Mouse (Mus musculus): ENCODE measurements around the gene Slc22a23. TPM values are rescaled to one million over a fixed set of nuclear protein-coding genes. Genes with fewer than 3 reads are reported as not detected.

Gene Slc22a23
- polyA plus RNA-seq, 1 experiment from 2014 or later, result 5.0 TPM

DNA sequence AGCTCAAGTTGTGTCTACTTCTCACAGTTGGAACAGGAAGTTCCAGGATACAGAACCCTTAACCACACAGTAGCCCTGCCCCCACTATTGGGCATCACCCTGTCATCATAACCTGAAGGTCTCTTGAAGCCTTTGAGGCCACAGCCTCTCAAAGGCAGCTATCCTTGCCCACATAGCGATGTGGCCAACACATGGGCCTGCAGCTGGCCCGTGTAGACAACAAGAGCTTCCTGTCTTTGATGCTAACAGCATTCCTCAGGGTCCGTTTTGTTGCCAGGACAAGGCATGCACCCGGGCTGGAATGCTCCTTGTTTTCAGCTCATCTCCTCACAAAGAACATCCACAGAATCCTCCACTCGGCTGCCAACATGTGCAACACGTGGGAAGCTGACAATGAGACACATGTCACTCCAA lies 66.7 kb downstream of the Slc22a23 start:
- Histone ChIP-seq H3K27ac (no peak overlapping the region), H3K27me3 (no peaks in the 10 kb centered on the region)

DNA sequence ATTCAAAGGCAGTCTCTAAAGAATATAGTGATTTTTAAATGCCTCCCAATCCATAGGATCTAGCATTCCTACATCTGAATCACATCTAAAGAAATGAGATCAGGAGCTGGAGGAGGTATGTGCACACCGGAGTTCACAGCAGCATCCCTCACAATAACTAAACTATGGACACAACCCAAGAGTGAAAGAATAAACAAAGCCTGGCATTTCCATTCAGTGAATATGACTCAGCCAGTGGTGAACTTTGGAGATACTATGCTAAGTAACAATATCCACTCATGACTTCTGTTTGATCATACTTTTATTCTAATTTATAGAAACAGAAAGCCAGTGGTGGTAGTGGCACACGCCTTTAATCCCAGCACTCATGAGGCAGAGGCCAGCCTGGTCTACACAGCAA lies 67.4 kb downstream of the Slc22a23 start:
- WGBS, result 93% methylated on average over 2 of the region's 2 CpGs
- Histone ChIP-seq H3K4me1 (replicated peaks) (peaks cover 4% of the 10 kb centered on the region), H3K9me3 (no peaks in the 10 kb centered on the region), H3K27ac (no peak overlapping the region), H3K36me3 (no peaks in the 10 kb centered on the region), H3K4me2 (no peak overlapping the region), H3K27me3 (no peaks in the 10 kb centered on the region), H3K9ac (replicated peaks) (no peak overlapping the region), H3K4me3 (replicated peaks) (no peak overlapping the region)
- ATAC-seq (ENCODE audit: insufficient number of reproducible peaks, insufficient read depth, low FRiP score, low TSS enrichment, low read depth), result no peak

More for the DNA sequence above, 66.7 kb downstream of the Slc22a23 start:
- Histone ChIP-seq H3K4me3 (replicated peaks) (no peak overlapping the region), H3K4me1 (replicated peaks) (no peaks in the 10 kb centered on the region), H3K9ac (replicated peaks) (no peak overlapping the region), H3K4me2 (no peak overlapping the region), H3K9me3 (no peaks in the 10 kb centered on the region), H3K36me3 (no peaks in the 10 kb centered on the region)
- WGBS, result 74% methylated on average over 6 of the region's 6 CpGs
- no peak for ATAC-seq (ENCODE audit: insufficient number of reproducible peaks, insufficient read depth, low FRiP score, low TSS enrichment, low read depth)

DNA sequence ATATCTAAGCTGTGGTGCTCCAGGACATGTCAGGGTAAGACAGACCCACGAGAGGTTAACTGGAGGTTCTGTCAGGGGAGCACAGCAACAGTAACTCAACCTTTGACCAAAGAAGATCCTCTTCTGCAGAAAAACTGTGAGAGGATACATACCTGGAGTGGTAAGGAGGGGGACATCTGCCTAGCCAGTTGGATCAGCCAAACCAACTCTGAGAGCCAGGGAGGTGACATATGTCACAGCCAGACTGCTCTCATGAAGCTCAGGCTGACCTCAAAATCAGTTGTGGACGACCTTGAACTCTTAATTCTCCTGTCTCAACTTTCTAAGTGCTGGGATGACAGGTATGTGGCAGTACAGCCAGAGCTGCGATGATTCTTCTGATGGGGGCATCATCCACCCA lies 68.0 kb downstream of the Slc22a23 start:
- ATAC-seq (ENCODE audit: insufficient number of reproducible peaks, insufficient read depth, low FRiP score, low TSS enrichment, low read depth), result no peak
- WGBS, result 76% methylated on average over 3 of the region's 3 CpGs
- Histone ChIP-seq H3K9ac (replicated peaks) (no peak overlapping the region), H3K4me1 (replicated peaks) (peaks cover 10% of the 10 kb centered on the region), H3K4me3 (replicated peaks) (no peak overlapping the region), H3K36me3 (no peaks in the 10 kb centered on the region), H3K27me3 (no peaks in the 10 kb centered on the region), H3K4me2 (no peak overlapping the region), H3K9me3 (no peaks in the 10 kb centered on the region), H3K27ac (no peak overlapping the region)

DNA sequence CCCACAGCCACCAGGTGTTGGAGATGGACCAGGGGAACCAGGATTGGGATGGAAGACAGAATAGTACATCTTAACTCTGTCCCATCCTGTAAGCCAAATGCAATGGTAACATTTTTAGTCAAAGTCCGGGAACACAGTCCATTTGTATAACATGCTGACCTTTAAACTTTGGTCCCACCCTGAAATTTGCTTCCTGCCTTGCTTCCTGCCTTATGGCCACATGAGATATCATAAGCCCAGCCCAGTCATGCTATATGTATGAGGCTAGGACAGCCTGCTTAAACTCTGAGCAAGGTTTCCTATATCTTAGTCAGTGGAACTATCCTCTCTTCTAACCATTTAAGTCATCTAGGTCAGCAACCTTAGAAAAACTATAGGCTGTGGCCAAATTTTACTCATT lies 70.1 kb downstream of the Slc22a23 start:
- Histone ChIP-seq H3K4me1 (replicated peaks) (peaks cover 19% of the 10 kb centered on the region), H3K27me3 (no peaks in the 10 kb centered on the region), H3K9ac (replicated peaks) (no peak overlapping the region), H3K36me3 (no peaks in the 10 kb centered on the region), H3K4me3 (replicated peaks) (no peak overlapping the region), H3K4me2 (no peak overlapping the region), H3K27ac (no peak overlapping the region), H3K9me3 (no peaks in the 10 kb centered on the region)
- WGBS, result 89% methylated on average over 1 of the region's 1 CpGs
- ATAC-seq (ENCODE audit: insufficient number of reproducible peaks, insufficient read depth, low FRiP score, low TSS enrichment, low read depth), result no peak

DNA sequence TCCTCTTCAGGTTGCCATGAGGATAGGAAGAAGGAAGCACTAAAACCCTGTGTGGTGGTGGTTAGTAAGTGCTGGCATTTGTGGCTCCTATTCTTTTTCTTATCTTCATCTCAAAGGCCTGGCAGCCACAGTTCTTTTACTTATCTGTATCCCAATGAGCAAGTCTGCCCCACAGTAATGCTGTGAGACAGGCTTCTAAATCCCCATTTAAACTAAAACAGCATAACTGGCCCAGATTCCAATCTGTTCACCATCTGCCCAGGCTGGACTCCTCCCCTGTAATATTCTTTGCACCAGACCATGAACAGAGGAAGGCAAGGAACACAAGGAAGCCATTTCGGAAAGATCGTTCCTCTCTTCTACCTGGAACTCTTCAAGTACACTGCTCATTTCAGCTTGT lies 70.6 kb downstream of the Slc22a23 start:
- WGBS, result 80% methylated on average over 2 of the region's 2 CpGs
- ATAC-seq (ENCODE audit: insufficient number of reproducible peaks, insufficient read depth, low FRiP score, low TSS enrichment, low read depth), result no peak
- H3K4me3 ChIP-seq (replicated peaks), result no peak overlapping the region
- H3K27ac ChIP-seq, result no peak overlapping the region
- no peak overlapping the region for H3K9ac ChIP-seq (replicated peaks)
- peaks cover 19% of the 10 kb centered on the region for H3K4me1 ChIP-seq (replicated peaks)
- H3K27me3 ChIP-seq, result no peaks in the 10 kb centered on the region
- no peaks in the 10 kb centered on the region for H3K36me3 ChIP-seq
- H3K4me2 ChIP-seq, result no peak overlapping the region
- no peaks in the 10 kb centered on the region for H3K9me3 ChIP-seq

DNA sequence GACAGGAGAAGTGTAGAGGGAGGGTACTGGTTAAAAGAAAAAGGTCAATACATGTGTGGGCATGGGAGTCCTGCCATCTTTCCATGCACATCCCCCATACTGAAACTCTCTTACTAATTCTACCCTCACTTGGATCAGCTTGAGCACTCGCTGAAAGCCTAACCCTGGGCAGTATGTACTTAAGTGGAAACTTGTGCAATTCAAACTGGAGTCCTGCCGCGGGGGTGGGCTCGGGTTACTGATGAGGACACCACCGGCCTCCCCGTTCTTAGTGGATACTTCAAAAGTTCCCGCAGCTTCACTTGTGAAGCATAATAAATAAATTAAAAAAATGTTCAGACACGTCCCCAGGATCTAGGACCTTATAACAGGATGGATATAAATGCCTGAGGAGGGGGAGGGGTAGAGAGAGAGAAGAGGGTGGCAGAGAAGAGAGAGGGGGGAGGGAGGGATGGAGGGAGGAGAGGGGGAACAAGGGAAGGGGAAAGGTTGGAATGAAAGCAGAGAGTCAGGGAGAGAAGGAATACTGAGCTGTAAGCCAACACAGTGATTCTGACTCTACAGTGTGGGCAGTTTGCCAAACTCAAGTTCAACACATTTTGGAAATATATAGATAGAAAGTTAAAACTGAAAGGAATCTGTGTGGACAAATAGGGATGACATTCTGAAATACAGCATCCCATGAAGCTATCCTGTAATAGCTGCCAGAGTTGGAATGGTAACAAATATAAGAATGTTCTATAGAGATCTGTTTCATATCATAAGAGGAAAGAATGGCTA lies 72.5 kb downstream of the Slc22a23 start:
- Histone ChIP-seq H3K4me2 (peak overlapping the region; percentile 35), H3K9me3 (no peaks in the 10 kb centered on the region), H3K27me3 (no peaks in the 10 kb centered on the region), H3K4me3 (replicated peaks) (no peak overlapping the region), H3K27ac (no peak overlapping the region), H3K9ac (replicated peaks) (no peak overlapping the region), H3K36me3 (no peaks in the 10 kb centered on the region), H3K4me1 (replicated peaks) (peaks cover 19% of the 10 kb centered on the region)
- 6% methylated on average over 8 of the region's 8 CpGs for WGBS
- ATAC-seq (ENCODE audit: insufficient number of reproducible peaks, insufficient read depth, low FRiP score, low TSS enrichment, low read depth), result no peak

DNA sequence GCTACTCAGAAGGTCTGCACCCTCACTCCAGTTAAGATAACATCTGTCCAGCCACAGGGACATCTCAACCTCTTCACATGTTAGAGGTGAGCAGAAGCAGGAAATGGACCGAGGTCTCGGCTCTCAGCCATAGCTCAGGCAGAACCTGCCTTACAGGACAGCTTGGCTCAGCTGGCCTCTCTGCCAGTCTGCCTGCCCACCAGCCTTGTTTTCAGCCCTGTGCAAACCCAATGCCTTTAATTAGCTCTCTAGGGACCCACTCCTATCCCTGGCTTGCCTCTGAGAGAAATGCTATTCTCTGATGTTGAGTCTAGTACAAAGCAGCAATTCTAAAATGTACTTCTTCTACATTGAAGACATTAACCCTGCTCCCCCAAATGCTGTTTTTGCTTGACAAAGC lies 73.3 kb downstream of the Slc22a23 start:
- 72% methylated on average over 2 of the region's 2 CpGs for WGBS
- no peaks in the 10 kb centered on the region for H3K9me3 ChIP-seq
- ATAC-seq (ENCODE audit: insufficient number of reproducible peaks, insufficient read depth, low FRiP score, low TSS enrichment, low read depth), result no peak
- no peak overlapping the region for H3K9ac ChIP-seq (replicated peaks)
- no peak overlapping the region for H3K27ac ChIP-seq
- H3K27me3 ChIP-seq, result no peaks in the 10 kb centered on the region
- H3K4me2 ChIP-seq, result no peak overlapping the region; the same call in 1 of the 2 replicates
- peaks cover 19% of the 10 kb centered on the region for H3K4me1 ChIP-seq (replicated peaks)
- H3K36me3 ChIP-seq, result no peaks in the 10 kb centered on the region
- H3K4me3 ChIP-seq (replicated peaks), result no peak overlapping the region

DNA sequence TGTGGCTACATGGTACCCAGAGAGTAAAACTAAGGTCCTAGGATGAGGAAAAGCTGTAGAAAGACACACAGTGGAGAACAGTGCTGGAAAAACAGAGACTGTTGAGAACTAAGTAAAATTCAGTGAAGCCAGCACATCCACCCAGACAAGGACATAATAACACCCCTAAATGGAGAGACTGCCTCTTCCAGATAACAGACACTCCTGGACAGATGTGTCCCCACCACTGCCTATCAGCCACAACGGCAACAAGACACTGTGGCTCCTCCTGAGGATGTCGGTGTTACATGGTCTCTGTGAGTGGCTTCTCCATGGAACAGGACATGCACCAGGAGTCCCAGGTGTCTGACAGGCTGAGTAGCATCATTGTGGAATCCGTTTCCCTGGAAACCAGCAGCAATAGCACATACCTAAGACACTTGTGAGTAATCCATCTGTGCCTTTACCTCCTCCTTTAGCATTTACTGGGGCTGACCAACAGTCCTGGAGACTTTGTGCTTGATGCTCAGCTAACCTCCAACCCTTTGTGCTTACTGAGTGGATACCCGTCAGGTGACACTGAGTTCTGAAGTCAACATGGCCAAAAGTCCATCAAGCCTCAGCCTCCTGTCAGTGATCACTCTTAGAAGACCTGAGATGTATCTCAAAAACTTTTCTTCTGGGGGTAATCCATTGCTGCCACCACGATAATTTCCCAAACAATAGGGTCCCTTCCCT lies 73.9 kb downstream of the Slc22a23 start:
- no peak overlapping the region for H3K27ac ChIP-seq
- 88% methylated on average over 5 of the region's 5 CpGs for WGBS
- no peak for ATAC-seq (ENCODE audit: insufficient number of reproducible peaks, insufficient read depth, low FRiP score, low TSS enrichment, low read depth)
- no peak overlapping the region for H3K9ac ChIP-seq (replicated peaks)
- no peaks in the 10 kb centered on the region for H3K36me3 ChIP-seq
- H3K4me1 ChIP-seq (replicated peaks), result peaks cover 19% of the 10 kb centered on the region
- no peaks in the 10 kb centered on the region for H3K9me3 ChIP-seq
- H3K27me3 ChIP-seq, result no peaks in the 10 kb centered on the region
- no peak overlapping the region for H3K4me2 ChIP-seq
- no peak overlapping the region for H3K4me3 ChIP-seq (replicated peaks)

DNA sequence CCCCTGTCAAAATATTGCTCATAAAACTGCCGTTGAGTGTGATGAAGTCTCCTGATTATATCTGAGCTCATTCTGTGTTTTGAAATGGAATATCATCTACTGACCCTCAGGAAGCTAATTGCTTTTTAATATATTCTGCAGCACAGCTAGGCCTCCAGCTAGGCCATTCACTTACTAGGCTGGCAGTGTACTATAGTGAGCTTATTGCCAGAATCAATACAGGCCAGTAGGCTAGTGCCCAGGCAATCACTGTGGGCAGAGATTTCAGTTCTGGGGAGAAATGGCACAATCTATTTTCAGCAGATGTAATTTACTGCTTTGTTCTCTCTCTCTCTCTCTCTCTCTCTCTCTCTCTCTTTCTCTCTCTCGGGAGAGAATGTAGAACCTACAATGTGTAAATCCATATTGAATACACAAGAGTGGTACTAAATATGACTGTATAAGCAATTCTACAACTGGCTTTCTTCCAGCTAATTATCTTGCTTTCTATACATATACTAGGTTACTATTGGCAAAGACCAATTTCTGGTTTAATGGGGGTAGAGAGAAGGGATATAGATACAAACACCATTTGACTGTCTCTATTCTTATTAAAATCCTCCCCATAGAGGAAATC lies 75.5 kb downstream of the Slc22a23 start:
- Histone ChIP-seq H3K4me2 (no peak overlapping the region), H3K4me3 (replicated peaks) (no peak overlapping the region), H3K27ac (no peak overlapping the region), H3K27me3 (no peaks in the 10 kb centered on the region), H3K4me1 (replicated peaks) (peaks cover 19% of the 10 kb centered on the region), H3K9me3 (no peaks in the 10 kb centered on the region), H3K36me3 (no peaks in the 10 kb centered on the region), H3K9ac (replicated peaks) (no peak overlapping the region)
- no peak for ATAC-seq (ENCODE audit: insufficient number of reproducible peaks, insufficient read depth, low FRiP score, low TSS enrichment, low read depth)
- WGBS, result 79% methylated on average over 2 of the region's 2 CpGs

DNA sequence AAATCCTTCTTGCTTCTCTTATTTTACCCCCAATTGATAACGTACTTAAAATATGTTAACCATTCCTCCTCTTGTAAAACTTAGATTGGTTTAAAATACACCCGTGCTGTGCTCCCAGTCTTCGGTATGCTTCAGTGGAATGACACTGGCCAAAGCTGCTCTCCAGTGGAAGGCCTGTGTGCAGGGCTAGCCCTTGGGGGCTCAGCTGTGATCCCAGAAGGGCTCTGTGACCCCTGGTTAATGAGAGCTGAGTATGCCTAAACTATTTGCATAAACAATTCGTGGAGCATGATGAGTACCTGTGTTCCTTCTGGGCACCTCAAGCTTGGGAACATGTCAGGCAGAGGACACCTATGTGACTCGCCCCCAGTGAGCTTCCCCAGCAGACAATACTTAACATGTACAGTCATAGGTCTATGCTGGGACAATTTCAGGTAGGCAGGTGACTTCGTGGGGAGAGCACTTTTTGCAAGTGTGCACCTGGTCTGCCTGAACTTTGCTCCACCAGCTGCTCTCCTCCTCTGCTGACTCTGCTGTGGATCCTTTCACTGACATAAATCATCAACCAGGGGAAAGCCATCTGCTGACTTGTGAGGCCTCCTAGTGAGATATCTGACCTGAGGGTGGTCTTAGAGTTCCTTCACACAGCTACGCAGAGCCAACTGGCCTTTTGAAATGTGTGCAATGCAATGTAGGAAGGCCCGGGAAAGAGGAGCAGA lies 77.9 kb downstream of the Slc22a23 start:
- Histone ChIP-seq H3K27ac (no peak overlapping the region), H3K4me3 (replicated peaks) (no peak overlapping the region), H3K9ac (replicated peaks) (no peak overlapping the region), H3K4me2 (no peak overlapping the region), H3K9me3 (no peaks in the 10 kb centered on the region), H3K36me3 (no peaks in the 10 kb centered on the region), H3K4me1 (replicated peaks) (peaks cover 10% of the 10 kb centered on the region), H3K27me3 (no peaks in the 10 kb centered on the region)
- no peak for ATAC-seq (ENCODE audit: insufficient number of reproducible peaks, insufficient read depth, low FRiP score, low TSS enrichment, low read depth)
- 79% methylated on average over 8 of the region's 8 CpGs for WGBS

DNA sequence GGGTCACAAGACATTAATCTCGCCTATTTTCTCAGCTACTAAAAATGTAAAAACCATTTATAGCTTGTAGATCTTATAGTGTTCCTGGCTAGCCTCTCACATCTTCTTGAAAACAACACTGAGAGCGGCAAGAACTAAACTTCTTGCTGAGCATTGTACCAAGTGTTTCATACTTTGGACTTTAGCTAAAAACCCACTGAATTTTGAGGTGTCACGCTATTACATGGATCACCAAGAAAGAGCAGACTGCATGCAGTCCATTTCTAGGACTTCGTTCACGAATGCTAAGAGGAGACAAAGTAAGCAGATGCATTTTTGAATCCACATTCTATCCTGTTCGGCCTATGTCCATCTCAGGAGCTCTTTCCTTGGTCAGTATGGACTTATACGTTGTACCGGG lies 78.9 kb downstream of the Slc22a23 start:
- no peak overlapping the region for H3K9ac ChIP-seq (replicated peaks)
- H3K27ac ChIP-seq, result no peak overlapping the region
- H3K36me3 ChIP-seq, result no peaks in the 10 kb centered on the region
- no peaks in the 10 kb centered on the region for H3K9me3 ChIP-seq
- no peaks in the 10 kb centered on the region for H3K27me3 ChIP-seq
- ATAC-seq (ENCODE audit: insufficient number of reproducible peaks, insufficient read depth, low FRiP score, low TSS enrichment, low read depth), result no peak
- no peaks in the 10 kb centered on the region; the same call in 1 of the 2 replicates for H3K4me1 ChIP-seq (replicated peaks)
- H3K4me3 ChIP-seq (replicated peaks), result no peak overlapping the region
- WGBS, result 89% methylated on average over 8 of the region's 8 CpGs
- no peak overlapping the region for H3K4me2 ChIP-seq

Measured in limb, embryonic 12.5 days (tissue).